Mouse (Mus musculus): Measurements from ENCODE around the gene Fbxo6. TPM values are rescaled to one million over a fixed set of nuclear protein-coding genes. Genes with fewer than 3 reads are reported as not detected.
A peak's percentile ranks its signal among the peaks of the same experiment; 100 is the strongest.

The Fbxo6 gene
- polyA plus RNA-seq, 1 experiment from 2014 or later, result 11.5 TPM

- 30% methylated on average over 27 of the region's 27 CpGs for WGBS
- H3K4me1 ChIP-seq (ENCODE audit: control insufficient read depth, insufficient read depth, low read length), result peaks cover 9% of the 10 kb centered on the region
- H3K36me3 ChIP-seq (ENCODE audit: control insufficient read depth, insufficient read depth, low read length), result no peaks in the 10 kb centered on the region
- H3K4me3 ChIP-seq (ENCODE audit: low read depth, low read length), result peak overlapping the region; percentile 54
- ATAC-seq (ENCODE audit: insufficient number of reproducible peaks, low FRiP score, low TSS enrichment, low read depth), result no peak
- H3K9me3 ChIP-seq (ENCODE audit: control insufficient read depth, low read length), result no peaks in the 10 kb centered on the region
- peaks cover 40% of the 10 kb centered on the region for H3K27me3 ChIP-seq (ENCODE audit: control insufficient read depth, insufficient read depth, low read length)
- H3K9ac ChIP-seq (ENCODE audit: low read length), result peak overlapping the region; percentile 51
- DNase-seq (ENCODE audit: low spot score), result peak; percentile 40
- H3K4me2 ChIP-seq (ENCODE audit: low read depth, severe bottlenecking), result peak overlapping the region; percentile 96
- H3K27ac ChIP-seq (replicated peaks; ENCODE audit: low read depth, low read length), result no peak overlapping the region
Measured at GRCm38 (mm10) chr4:148158436-148159348, 6.8 kb upstream of the Fbxo6 start.

- DNase-seq (ENCODE audit: low spot score), result peak; percentile 65
- Histone ChIP-seq H3K9ac (ENCODE audit: low read length) (no peak overlapping the region), H3K9me3 (ENCODE audit: control insufficient read depth, low read length) (no peaks in the 10 kb centered on the region), H3K4me2 (ENCODE audit: low read depth, severe bottlenecking) (no peak overlapping the region), H3K27ac (replicated peaks; ENCODE audit: low read depth, low read length) (no peak overlapping the region), H3K4me3 (ENCODE audit: low read depth, low read length) (no peak overlapping the region), H3K27me3 (ENCODE audit: control insufficient read depth, insufficient read depth, low read length) (0 out of 2 replicates have a peak, but pooled peaks cover 5% of the 10 kb centered on the region), H3K4me1 (ENCODE audit: control insufficient read depth, insufficient read depth, low read length) (peaks cover 11% of the 10 kb centered on the region), H3K36me3 (ENCODE audit: control insufficient read depth, insufficient read depth, low read length) (no peaks in the 10 kb centered on the region)
- no peak for ATAC-seq (ENCODE audit: insufficient number of reproducible peaks, low FRiP score, low TSS enrichment, low read depth)
- WGBS, result 65% methylated on average over 3 of the region's 3 CpGs
Measured at GRCm38 (mm10) chr4:148154982-148155381, 3.0 kb upstream of the Fbxo6 start.

- no peak overlapping the region for H3K27ac ChIP-seq (replicated peaks; ENCODE audit: low read depth, low read length)
- WGBS, result 91% methylated on average over 4 of the region's 4 CpGs
- no peak for DNase-seq (ENCODE audit: low spot score)
Measured at GRCm38 (mm10) chr4:148154006-148154405, 2.1 kb upstream of the Fbxo6 start.

GRCm38 (mm10) chr4:148152547-148152946, 607 bp upstream of the Fbxo6 start:
- no peak overlapping the region for H3K27ac ChIP-seq (replicated peaks; ENCODE audit: low read depth, low read length)
- ATAC-seq (ENCODE audit: insufficient number of reproducible peaks, low FRiP score, low TSS enrichment, low read depth) (no peak), DNase-seq (ENCODE audit: low spot score) (no peak)
- no peaks in the 10 kb centered on the region for H3K27me3 ChIP-seq (ENCODE audit: control insufficient read depth, insufficient read depth, low read length)
- no peaks in the 10 kb centered on the region; the same call in 1 of the 2 replicates for H3K36me3 ChIP-seq (ENCODE audit: control insufficient read depth, insufficient read depth, low read length)
- 82% methylated on average over 5 of the region's 5 CpGs for WGBS
- H3K4me2 ChIP-seq (ENCODE audit: low read depth, severe bottlenecking), result no peak overlapping the region
- no peak overlapping the region for H3K4me3 ChIP-seq (ENCODE audit: low read depth, low read length)
- H3K9ac ChIP-seq (ENCODE audit: low read length), result no peak overlapping the region
- peaks cover 16% of the 10 kb centered on the region for H3K4me1 ChIP-seq (ENCODE audit: control insufficient read depth, insufficient read depth, low read length)
- no peaks in the 10 kb centered on the region for H3K9me3 ChIP-seq (ENCODE audit: control insufficient read depth, low read length)

More at GRCm38 (mm10) chr4:148154006-148154405, 2.1 kb upstream of the Fbxo6 start:
- Histone ChIP-seq H3K36me3 (ENCODE audit: control insufficient read depth, insufficient read depth, low read length) (no peaks in the 10 kb centered on the region), H3K27me3 (ENCODE audit: control insufficient read depth, insufficient read depth, low read length) (0 out of 2 replicates have a peak, but pooled peaks cover 5% of the 10 kb centered on the region), H3K4me3 (ENCODE audit: low read depth, low read length) (no peak overlapping the region), H3K9me3 (ENCODE audit: control insufficient read depth, low read length) (no peaks in the 10 kb centered on the region), H3K4me2 (ENCODE audit: low read depth, severe bottlenecking) (no peak overlapping the region), H3K9ac (ENCODE audit: low read length) (no peak overlapping the region), H3K4me1 (ENCODE audit: control insufficient read depth, insufficient read depth, low read length) (peaks cover 20% of the 10 kb centered on the region)
- no peak for ATAC-seq (ENCODE audit: insufficient number of reproducible peaks, low FRiP score, low TSS enrichment, low read depth)

GRCm38 (mm10) chr4:148150953-148151266, 1.0 kb downstream of the Fbxo6 start:
- peak overlapping the region; percentile 88 for H3K4me2 ChIP-seq (ENCODE audit: low read depth, severe bottlenecking)
- H3K9ac ChIP-seq (ENCODE audit: low read length), result no peak overlapping the region
- DNase-seq (ENCODE audit: low spot score) (no peak), ATAC-seq (ENCODE audit: insufficient number of reproducible peaks, low FRiP score, low TSS enrichment, low read depth) (no peak)
- no peaks in the 10 kb centered on the region for H3K27me3 ChIP-seq (ENCODE audit: control insufficient read depth, insufficient read depth, low read length)
- H3K27ac ChIP-seq (replicated peaks; ENCODE audit: low read depth, low read length), result no peak overlapping the region
- H3K4me1 ChIP-seq (ENCODE audit: control insufficient read depth, insufficient read depth, low read length), result peaks cover 16% of the 10 kb centered on the region
- peak overlapping the region; percentile 41; the same call in 1 of the 2 replicates for H3K4me3 ChIP-seq (ENCODE audit: low read depth, low read length)
- WGBS, result 54% methylated on average over 3 of the region's 3 CpGs
- H3K36me3 ChIP-seq (ENCODE audit: control insufficient read depth, insufficient read depth, low read length), result no peaks in the 10 kb centered on the region; the same call in 1 of the 2 replicates
- no peaks in the 10 kb centered on the region for H3K9me3 ChIP-seq (ENCODE audit: control insufficient read depth, low read length)

GRCm38 (mm10) chr4:148150242-148150641, 1.7 kb downstream of the Fbxo6 start:
- Histone ChIP-seq H3K36me3 (ENCODE audit: control insufficient read depth, insufficient read depth, low read length) (no peaks in the 10 kb centered on the region; the same call in 1 of the 2 replicates), H3K9ac (ENCODE audit: low read length) (0 out of 2 replicates have a peak overlapping the region, but pooled peaks have one; percentile 37), H3K27ac (replicated peaks; ENCODE audit: low read depth, low read length) (peak overlapping the region; percentile 68; the same call in 1 of the 2 replicates), H3K27me3 (ENCODE audit: control insufficient read depth, insufficient read depth, low read length) (no peaks in the 10 kb centered on the region), H3K9me3 (ENCODE audit: control insufficient read depth, low read length) (no peaks in the 10 kb centered on the region), H3K4me1 (ENCODE audit: control insufficient read depth, insufficient read depth, low read length) (peaks cover 16% of the 10 kb centered on the region), H3K4me2 (ENCODE audit: low read depth, severe bottlenecking) (no peak overlapping the region), H3K4me3 (ENCODE audit: low read depth, low read length) (no peak overlapping the region)
- ATAC-seq (ENCODE audit: insufficient number of reproducible peaks, low FRiP score, low TSS enrichment, low read depth) (no peak), DNase-seq (ENCODE audit: low spot score) (peak; percentile 50)
- 24% methylated on average over 7 of the region's 7 CpGs for whole genome bisulfite sequencing

- ATAC-seq (ENCODE audit: insufficient number of reproducible peaks, low FRiP score, low TSS enrichment, low read depth), result no peak
- Histone ChIP-seq H3K4me2 (ENCODE audit: low read depth, severe bottlenecking) (no peak overlapping the region), H3K4me3 (ENCODE audit: low read depth, low read length) (no peak overlapping the region)
Measured at GRCm38 (mm10) chr4:148149540-148149939, 2.4 kb downstream of the Fbxo6 start.

GRCm38 (mm10) chr4:148147714-148148113, 4.2 kb downstream of the Fbxo6 start:
- Histone ChIP-seq H3K9me3 (ENCODE audit: control insufficient read depth, low read length) (no peaks in the 10 kb centered on the region), H3K36me3 (ENCODE audit: control insufficient read depth, insufficient read depth, low read length) (no peaks in the 10 kb centered on the region; the same call in 1 of the 2 replicates), H3K27me3 (ENCODE audit: control insufficient read depth, insufficient read depth, low read length) (no peaks in the 10 kb centered on the region), H3K4me2 (ENCODE audit: low read depth, severe bottlenecking) (no peak overlapping the region), H3K9ac (ENCODE audit: low read length) (no peak overlapping the region), H3K4me1 (ENCODE audit: control insufficient read depth, insufficient read depth, low read length) (peaks cover 16% of the 10 kb centered on the region), H3K27ac (replicated peaks; ENCODE audit: low read depth, low read length) (no peak overlapping the region), H3K4me3 (ENCODE audit: low read depth, low read length) (no peak overlapping the region)
- ATAC-seq (ENCODE audit: insufficient number of reproducible peaks, low FRiP score, low TSS enrichment, low read depth) (no peak), DNase-seq (ENCODE audit: low spot score) (no peak)
- 88% methylated on average over 2 of the region's 2 CpGs for WGBS

More at GRCm38 (mm10) chr4:148149540-148149939, 2.4 kb downstream of the Fbxo6 start:
- peak; percentile 36 for DNase-seq (ENCODE audit: low spot score)
- Histone ChIP-seq H3K36me3 (ENCODE audit: control insufficient read depth, insufficient read depth, low read length) (no peaks in the 10 kb centered on the region; the same call in 1 of the 2 replicates), H3K27ac (replicated peaks; ENCODE audit: low read depth, low read length) (peak overlapping the region; percentile 68; the same call in 1 of the 2 replicates), H3K4me1 (ENCODE audit: control insufficient read depth, insufficient read depth, low read length) (peaks cover 16% of the 10 kb centered on the region), H3K27me3 (ENCODE audit: control insufficient read depth, insufficient read depth, low read length) (no peaks in the 10 kb centered on the region), H3K9ac (ENCODE audit: low read length) (peak overlapping the region; percentile 9; the same call in 1 of the 2 replicates), H3K9me3 (ENCODE audit: control insufficient read depth, low read length) (no peaks in the 10 kb centered on the region)
- WGBS, result 53% methylated on average over 12 of the region's 12 CpGs
